Mouse (Mus musculus) limb, embryonic 13.5 days (tissue): ENCODE measurements at regions not wholly inside any gene's neighbourhood (a gene's known extent, or its start where the extent isn't known, plus 50 kb on each side); places are given as distances from the start of the nearest gene placed in this dataset.
A peak's percentile ranks its signal among the peaks of the same experiment; 100 is the strongest.

Experiments
- ATAC-seq: fragments of 200-750 bp; cut with Nextera tagmentation; 2 replicates; pipeline ENCODE4 v1.8.0; 2017; ENCODE audit warnings: low read depth, moderate number of reproducible peaks, moderate TSS enrichment; ENCODE audit not compliant: low FRiP score
- H3K27ac ChIP-seq: fragments of 300-500 bp; sonication (generic); 2 replicates; pipeline ENCODE4 v1.5.1; 2015; ENCODE audit warnings: inconsistent platforms, mild to moderate bottlenecking, moderate library complexity
- H3K27me3 ChIP-seq: fragments of 300-500 bp; sonication (generic); 2 replicates; pipeline ENCODE4 v1.6.1; 2015; ENCODE audit warnings: mild to moderate bottlenecking, inconsistent platforms
- H3K36me3 ChIP-seq: fragments of 300-500 bp; sonication (generic); 2 replicates; pipeline ENCODE4 v1.6.1; 2015; ENCODE audit warnings: inconsistent platforms, mild to moderate bottlenecking, moderate library complexity
- H3K4me1 ChIP-seq: fragments of 300-500 bp; sonication (generic); 2 replicates; pipeline ENCODE4 v1.6.1; 2015; ENCODE audit warnings: inconsistent platforms
- H3K4me2 ChIP-seq: fragments of 300-500 bp; sonication (generic); replicated peaks from 2 replicates; pipeline ENCODE4 v1.6.1; 2015; ENCODE audit warnings: inconsistent platforms, mild to moderate bottlenecking, moderate library complexity
- H3K4me3 ChIP-seq: fragments of 300-500 bp; sonication (generic); 2 replicates; pipeline ENCODE4 v1.5.1; 2015; ENCODE audit warnings: moderate library complexity, mild to moderate bottlenecking, inconsistent platforms
- H3K9ac ChIP-seq: fragments of 300-500 bp; sonication (generic); 2 replicates; pipeline ENCODE4 v1.6.1; 2015; ENCODE audit warnings: mild to moderate bottlenecking, inconsistent platforms
- H3K9me3 ChIP-seq: fragments of 300-500 bp; sonication (generic); 2 replicates; pipeline ENCODE4 v1.6.1; 2016; ENCODE audit warnings: inconsistent platforms
- WGBS: fragments of 180-500 bp; shearing (Covaris S2); methylation state at CpG from one replicate; pipeline ENCODE4 v1.1.7; 2015; 5-methylcytosine and 5-hydroxymethylcytosine counted together

DNA sequence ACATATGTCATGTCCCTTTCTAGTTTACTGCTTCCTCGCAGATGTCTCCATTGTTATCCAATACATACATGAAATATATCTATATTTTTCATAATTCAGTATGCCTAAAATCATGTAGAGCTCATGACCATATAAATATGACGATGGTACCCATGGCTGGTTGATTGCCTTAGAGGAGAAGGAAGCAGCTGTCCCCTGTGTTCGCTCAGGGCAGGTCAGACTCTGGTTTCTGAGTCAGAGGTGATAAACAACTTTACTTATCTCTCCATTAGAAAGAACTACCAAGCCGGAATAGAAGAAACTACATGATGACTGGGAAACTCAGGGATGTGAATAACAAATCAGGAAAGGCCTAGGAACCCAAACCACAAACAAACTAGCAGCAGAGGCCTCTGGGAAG, 307.6 kb downstream of the Sox4 start:
- H3K4me2 ChIP-seq: no peak overlapping the region
- no peak overlapping the region for H3K27ac ChIP-seq
- H3K9ac ChIP-seq: no peak overlapping the region
- H3K4me3 ChIP-seq: no peak overlapping the region
- no peaks in the 10 kb centered on the region for H3K27me3 ChIP-seq
- 82% methylated on average over 4 of the region's 4 CpGs for WGBS
- peaks cover 16% of the 10 kb centered on the region for H3K4me1 ChIP-seq
- H3K36me3 ChIP-seq: peaks cover 9% of the 10 kb centered on the region; the same call in 1 of the 2 replicates
- H3K9me3 ChIP-seq: no peaks in the 10 kb centered on the region
- ATAC-seq: no peak

DNA sequence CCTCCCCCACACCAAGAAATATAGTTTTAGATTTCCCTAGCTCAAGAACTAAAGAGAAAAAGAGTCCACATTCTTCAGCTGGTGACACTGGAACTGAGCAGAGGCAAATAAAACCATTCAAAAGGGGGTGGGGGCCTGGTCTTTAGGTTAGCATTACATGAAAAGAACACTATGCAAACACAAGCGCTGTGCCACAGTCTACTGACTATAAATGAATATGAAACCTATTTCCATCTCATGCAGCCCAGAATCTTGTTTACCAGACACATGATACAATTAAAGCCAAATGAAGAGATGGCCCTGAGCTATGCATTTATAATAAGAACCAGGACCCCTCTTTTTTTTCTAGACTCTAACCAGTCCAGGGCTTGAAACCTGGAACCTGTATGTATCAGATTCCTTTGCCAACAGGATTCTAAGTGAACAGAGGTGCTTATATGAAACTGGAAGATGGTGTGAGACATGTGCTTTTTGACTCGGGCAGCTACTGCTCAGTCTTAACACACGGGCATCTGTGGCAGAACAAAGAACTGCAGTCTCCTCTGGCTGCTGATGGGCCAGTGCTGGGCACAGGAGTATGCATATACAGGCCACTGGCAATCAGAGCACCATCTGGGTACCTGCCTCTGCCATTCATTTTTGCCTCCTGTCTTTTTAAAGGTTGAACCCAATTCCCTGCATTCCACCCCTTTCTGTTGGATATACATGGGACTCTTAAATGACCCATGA, 308.5 kb downstream of the Sox4 start:
- peaks cover 25% of the 10 kb centered on the region for H3K4me1 ChIP-seq
- H3K9ac ChIP-seq: no peak overlapping the region
- H3K27ac ChIP-seq: no peak overlapping the region
- H3K4me3 ChIP-seq: no peak overlapping the region
- ATAC-seq: no peak
- H3K27me3 ChIP-seq: no peaks in the 10 kb centered on the region
- peaks cover 9% of the 10 kb centered on the region; the same call in 1 of the 2 replicates for H3K36me3 ChIP-seq
- H3K4me2 ChIP-seq: no peak overlapping the region
- no peaks in the 10 kb centered on the region for H3K9me3 ChIP-seq
- WGBS: 60% methylated on average over 3 of the region's 3 CpGs

GRCm38 (mm10) chr13:28640826-28641225, 312.7 kb downstream of the Sox4 start:
- WGBS: 39% methylated on average over 1 of the region's 1 CpGs
- Histone ChIP-seq H3K9me3 (no peaks in the 10 kb centered on the region), H3K4me3 (no peak overlapping the region), H3K4me1 (peaks cover 41% of the 10 kb centered on the region), H3K4me2 (no peak overlapping the region), H3K27me3 (no peaks in the 10 kb centered on the region), H3K36me3 (0 out of 2 replicates have a peak, but pooled peaks cover 12% of the 10 kb centered on the region), H3K9ac (no peak overlapping the region), H3K27ac (0 out of 2 replicates have a peak overlapping the region, but pooled peaks have one; percentile 3)
- no peak for ATAC-seq

DNA sequence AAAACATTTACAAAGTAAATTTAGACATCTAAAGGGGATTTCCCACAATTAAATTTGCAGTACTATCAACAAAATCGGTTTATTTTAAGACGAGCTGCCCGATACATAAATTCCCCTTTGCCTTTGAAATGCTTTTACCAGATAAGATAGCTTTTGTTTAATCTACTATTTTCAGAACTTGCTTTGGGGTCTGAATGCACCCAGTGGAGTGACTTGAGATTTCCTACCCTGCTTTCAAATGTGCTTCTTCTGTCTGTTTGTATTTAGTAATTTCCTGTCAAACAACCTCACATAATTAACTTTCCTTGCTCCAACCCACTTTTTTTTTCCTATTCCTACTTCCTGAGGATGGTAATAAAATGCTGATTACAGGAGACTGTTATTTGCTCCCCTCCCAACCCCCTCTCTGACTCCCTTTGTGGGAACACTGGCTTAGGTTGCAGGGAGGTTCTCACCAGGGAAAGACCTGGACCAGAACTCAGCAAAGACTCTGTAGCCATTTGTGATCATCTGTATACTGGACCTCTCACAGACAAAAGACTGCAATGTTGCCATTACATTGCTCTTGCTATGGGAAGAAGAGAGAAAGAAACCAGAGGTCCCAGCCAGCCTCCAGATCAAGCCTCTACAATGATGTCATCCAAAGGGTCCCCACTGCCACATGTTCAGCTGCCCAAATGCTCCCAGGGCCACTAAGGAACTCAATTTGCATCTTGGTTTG, 318.1 kb downstream of the Sox4 start:
- WGBS: 36% methylated on average over 3 of the region's 3 CpGs
- Histone ChIP-seq H3K9me3 (peaks cover 4% of the 10 kb centered on the region; the same call in 1 of the 2 replicates), H3K4me3 (no peak overlapping the region), H3K4me1 (peaks cover 52% of the 10 kb centered on the region), H3K36me3 (peaks cover 21% of the 10 kb centered on the region), H3K27ac (peak overlapping the region; percentile 39), H3K9ac (no peak overlapping the region), H3K4me2 (no peak overlapping the region), H3K27me3 (no peaks in the 10 kb centered on the region)
- no peak for ATAC-seq

DNA sequence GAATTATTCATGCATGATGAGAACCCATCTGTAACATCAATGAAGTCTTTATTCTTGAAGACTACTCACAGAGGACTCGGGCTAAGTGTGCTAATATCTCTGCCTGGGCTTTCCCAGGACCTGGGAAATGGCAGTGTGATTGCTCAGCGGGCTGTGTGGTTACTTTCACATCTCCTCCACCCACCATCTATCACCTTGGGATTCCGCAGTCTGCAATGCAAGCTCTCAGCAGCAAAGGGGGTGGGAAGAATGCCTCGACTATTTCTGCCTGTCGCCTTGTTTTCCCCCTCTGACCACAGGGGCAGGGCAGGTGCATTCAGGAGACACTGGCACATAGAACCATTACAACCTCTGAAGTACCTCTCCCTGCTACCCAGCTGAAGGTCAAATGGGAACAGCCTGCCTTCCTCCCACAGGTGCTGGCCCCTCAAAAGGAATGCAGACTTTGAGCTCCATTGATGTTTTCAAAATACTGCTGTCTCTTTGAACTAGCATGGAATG, 319.9 kb downstream of the Sox4 start:
- Histone ChIP-seq H3K4me1 (peaks cover 56% of the 10 kb centered on the region), H3K4me3 (no peak overlapping the region), H3K27ac (peak overlapping the region; percentile 49; the same call in 1 of the 2 replicates), H3K4me2 (no peak overlapping the region; the same call in 1 of the 2 replicates), H3K27me3 (no peaks in the 10 kb centered on the region), H3K9ac (no peak overlapping the region), H3K9me3 (peaks cover 4% of the 10 kb centered on the region; the same call in 1 of the 2 replicates), H3K36me3 (peaks cover 18% of the 10 kb centered on the region)
- ATAC-seq: no peak
- WGBS: 38% methylated on average over 5 of the region's 5 CpGs

- peak overlapping the region; percentile 83 for H3K27ac ChIP-seq
- no peak overlapping the region for H3K4me3 ChIP-seq
- 9% methylated on average over 9 of the region's 9 CpGs for WGBS
- H3K4me1 ChIP-seq: peaks cover 43% of the 10 kb centered on the region
- peak; percentile 85 for ATAC-seq
- peaks cover 4% of the 10 kb centered on the region; the same call in 1 of the 2 replicates for H3K9me3 ChIP-seq
- no peaks in the 10 kb centered on the region for H3K27me3 ChIP-seq
- peaks cover 14% of the 10 kb centered on the region for H3K36me3 ChIP-seq
- no peak overlapping the region for H3K9ac ChIP-seq
- peak overlapping the region; percentile 27 for H3K4me2 ChIP-seq
These were observed 323.8 kb downstream of the Sox4 start for GRCm38 (mm10) chr13:28629431-28630331.

DNA sequence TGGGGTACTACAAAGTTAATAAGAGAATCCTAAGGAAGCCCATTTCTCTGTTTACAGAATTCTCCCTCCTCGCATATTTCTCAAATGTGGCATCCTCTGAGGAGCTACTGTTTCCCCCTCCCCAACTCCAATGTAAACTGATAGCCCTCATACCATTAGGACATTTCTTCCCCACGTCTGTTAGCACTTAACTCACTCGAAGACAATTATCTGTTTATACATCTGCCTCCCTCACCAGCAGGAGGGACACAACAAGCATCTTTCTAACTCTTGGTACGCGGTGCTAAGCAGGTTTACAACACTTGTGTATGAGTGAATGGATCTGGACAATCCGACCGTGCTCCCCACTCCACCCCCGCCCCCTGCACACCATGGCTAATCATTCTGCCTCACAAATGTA, 324.8 kb downstream of the Sox4 start:
- no peak for ATAC-seq
- Histone ChIP-seq H3K4me2 (no peak overlapping the region), H3K4me3 (no peak overlapping the region), H3K27me3 (no peaks in the 10 kb centered on the region), H3K9me3 (peaks cover 4% of the 10 kb centered on the region; the same call in 1 of the 2 replicates), H3K27ac (peak overlapping the region; percentile 83; the same call in 1 of the 2 replicates), H3K9ac (no peak overlapping the region), H3K36me3 (peaks cover 14% of the 10 kb centered on the region), H3K4me1 (peaks cover 39% of the 10 kb centered on the region)
- 30% methylated on average over 8 of the region's 8 CpGs for WGBS

- Histone ChIP-seq H3K27me3 (no peaks in the 10 kb centered on the region), H3K9ac (no peak overlapping the region), H3K4me1 (peaks cover 4% of the 10 kb centered on the region; the same call in 1 of the 2 replicates), H3K27ac (no peak overlapping the region), H3K4me3 (no peak overlapping the region), H3K4me2 (no peak overlapping the region), H3K9me3 (no peaks in the 10 kb centered on the region), H3K36me3 (no peaks in the 10 kb centered on the region)
- 20% methylated on average over 3 of the region's 3 CpGs for WGBS
- no peak for ATAC-seq
These were observed 334.6 kb downstream of the Sox4 start for GRCm38 (mm10) chr13:28618961-28619360.

- WGBS: 94% methylated on average over 4 of the region's 4 CpGs
- H3K4me2 ChIP-seq: no peak overlapping the region
- peaks cover 4% of the 10 kb centered on the region; the same call in 1 of the 2 replicates for H3K4me1 ChIP-seq
- no peak for ATAC-seq
- H3K4me3 ChIP-seq: no peak overlapping the region
- no peaks in the 10 kb centered on the region for H3K9me3 ChIP-seq
- H3K36me3 ChIP-seq: no peaks in the 10 kb centered on the region
- H3K9ac ChIP-seq: no peak overlapping the region
- no peak overlapping the region for H3K27ac ChIP-seq
- H3K27me3 ChIP-seq: no peaks in the 10 kb centered on the region
These were observed 336.0 kb downstream of the Sox4 start for GRCm38 (mm10) chr13:28617503-28617902.

DNA sequence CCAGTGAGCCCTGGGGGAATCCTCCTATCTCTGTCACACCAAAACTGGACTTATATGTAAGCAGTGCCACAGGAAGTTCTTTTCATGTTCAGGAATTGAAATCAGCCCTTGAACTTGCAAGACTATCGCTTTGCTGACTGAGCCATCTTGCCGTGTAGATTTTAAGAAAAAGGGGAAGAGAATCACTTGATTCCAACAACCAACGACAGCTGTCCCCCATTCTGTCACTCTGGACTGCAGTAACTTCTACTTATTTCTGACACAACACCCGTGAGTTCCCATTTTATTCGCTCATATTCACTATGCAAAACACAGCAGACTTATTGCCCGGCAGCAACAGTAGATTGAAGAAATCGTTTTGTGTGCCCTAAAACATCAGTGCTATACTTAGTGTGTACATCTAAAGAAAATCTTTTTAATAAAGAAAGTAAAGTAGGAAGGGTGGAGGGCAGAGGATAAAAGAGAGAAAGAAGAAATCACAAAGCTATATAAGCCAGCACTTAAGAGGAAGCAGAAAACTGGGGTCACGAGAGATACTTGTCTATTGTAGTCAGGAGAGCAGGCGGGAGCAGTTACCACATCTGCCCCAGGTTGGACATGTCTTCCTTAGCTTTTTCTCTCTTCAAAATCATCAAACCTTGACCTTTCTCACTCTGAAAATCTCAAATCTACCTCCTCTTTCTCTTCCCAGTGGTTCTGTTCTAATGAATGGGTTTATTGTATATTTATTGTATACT, 336.7 kb downstream of the Sox4 start:
- Histone ChIP-seq H3K27me3 (no peaks in the 10 kb centered on the region), H3K4me2 (no peak overlapping the region), H3K36me3 (no peaks in the 10 kb centered on the region), H3K4me1 (peaks cover 4% of the 10 kb centered on the region; the same call in 1 of the 2 replicates), H3K9me3 (no peaks in the 10 kb centered on the region), H3K4me3 (no peak overlapping the region), H3K27ac (no peak overlapping the region), H3K9ac (no peak overlapping the region)
- 84% methylated on average over 9 of the region's 9 CpGs for WGBS
- ATAC-seq: no peak

DNA sequence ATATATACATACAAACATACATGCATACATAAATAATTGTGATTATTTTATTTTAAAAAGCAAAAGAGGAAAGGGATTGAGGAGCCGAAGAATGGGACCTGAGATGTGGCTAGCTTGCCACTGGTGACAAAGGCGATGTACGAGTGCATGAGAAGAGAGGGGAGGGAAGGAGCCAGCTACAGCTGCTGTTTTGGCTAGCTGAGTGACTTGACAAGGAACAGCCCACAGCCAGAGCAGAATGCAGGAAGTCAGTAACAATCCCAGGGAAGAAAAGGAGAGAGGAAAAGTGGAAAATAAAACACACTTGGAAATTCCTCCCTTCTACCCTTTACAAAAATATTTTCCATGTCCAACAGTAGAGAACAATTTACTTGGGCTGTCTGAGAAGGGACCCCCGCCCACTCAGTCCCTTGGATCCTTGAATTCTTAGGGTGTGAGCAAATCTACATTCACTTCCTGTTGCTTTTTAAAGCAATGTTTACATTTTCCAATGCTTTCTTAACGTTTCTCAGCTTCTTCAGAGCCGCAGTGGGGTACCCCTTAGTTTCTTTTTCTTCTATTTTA, 345.9 kb downstream of the Sox4 start:
- no peak overlapping the region for H3K4me3 ChIP-seq
- no peak for ATAC-seq
- H3K27ac ChIP-seq: no peak overlapping the region; the same call in 1 of the 2 replicates
- H3K4me1 ChIP-seq: peaks cover 10% of the 10 kb centered on the region
- no peaks in the 10 kb centered on the region for H3K27me3 ChIP-seq
- 56% methylated on average over 6 of the region's 6 CpGs for WGBS
- H3K9ac ChIP-seq: no peak overlapping the region
- H3K36me3 ChIP-seq: no peaks in the 10 kb centered on the region
- no peaks in the 10 kb centered on the region for H3K9me3 ChIP-seq
- no peak overlapping the region for H3K4me2 ChIP-seq
